Mouse (Mus musculus) bone marrow, adult 2 months (tissue): ENCODE data around the gene Eif2b2.

Source experiments
- CTCF ChIP-seq: fragments of 200-500 bp; IDR thresholded peaks from 2 replicates; pipeline ENCODE4 v1.5.1; 2011; ENCODE audit warnings: low read length, control low read depth; ENCODE audit not compliant: control insufficient read depth, insufficient read depth
- POLR2A ChIP-seq: fragments of 200-500 bp; IDR thresholded peaks from 2 replicates; pipeline ENCODE4 v1.6.1; 2011; ENCODE audit warnings: low read depth, mild to moderate bottlenecking, control low read depth, low read length, borderline replicate concordance; ENCODE audit not compliant: control insufficient read depth

DNA sequence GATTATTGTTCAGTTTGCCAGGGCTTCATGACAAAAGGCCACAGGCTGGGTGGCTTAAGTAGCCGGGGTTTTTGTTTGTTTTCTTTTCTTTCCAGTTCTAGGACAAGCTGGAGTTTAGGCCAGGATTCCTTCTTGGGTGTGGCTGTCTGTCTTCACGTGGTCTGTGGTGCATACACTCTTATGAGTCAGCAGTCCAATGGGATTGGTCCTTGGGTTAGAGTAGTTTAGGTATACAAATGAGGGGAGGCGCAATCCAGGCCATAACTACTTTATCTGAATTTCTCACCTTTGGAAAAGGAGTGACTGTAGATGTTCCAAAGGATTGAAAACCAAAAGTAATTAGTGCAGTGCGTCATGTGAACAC lies 52.5 kb downstream of the Eif2b2 start:
- TF ChIP-seq POLR2A (no peak), CTCF (no peak)
